Mouse (Mus musculus) effector memory CD4-positive, alpha-beta T cell, adult 5 months (primary cell): ENCODE data around the gene Psg21. TPM values are rescaled to one million over a fixed set of nuclear protein-coding genes. Genes with fewer than 3 reads are reported as not detected.

Experiments used
- polyA plus RNA-seq: library from polyadenylated mRNA; unstranded; fragments of 100-300 nt; shearing (Covaris generic); gene quantifications from one replicate; pipeline ENCODE4 v1.2.1, GENCODE M21; 2017

The Psg21 gene
- 0.17 TPM for polyA plus RNA-seq

GRCm38 (mm10) chr7:18656625-18657024, at the start of gene Psg21:
Gene Psg21 (minus strand): TSS chr7:18656725.

GRCm38 (mm10) chr7:18686085-18686484, 29.6 kb upstream of the Psg21 start, which contains the start of gene Psg20:
Gene Psg20 (minus strand): TSS chr7:18686185.

GRCm38 (mm10) chr7:18616401-18616800, 40.1 kb downstream of the Psg21 start, which contains the start of gene Psg23:
Gene Psg23 (minus strand): TSS chr7:18616501.

Other genes starting within 250 kb of the Psg21 start
- not detected for gene Psg28, start 224.7 kb downstream of the Psg21 start, polyA plus RNA-seq
- not detected for gene Psg26, start 172.5 kb downstream of the Psg21 start, polyA plus RNA-seq
- gene Psg25, start 124.5 kb downstream of the Psg21 start, polyA plus RNA-seq: not detected
- gene Psg27, start 89.4 kb downstream of the Psg21 start, polyA plus RNA-seq: not detected
- not detected for gene Psg23, start 40.2 kb downstream of the Psg21 start, polyA plus RNA-seq
- gene Psg20, start 29.5 kb upstream of the Psg21 start, polyA plus RNA-seq: not detected
- not detected for gene Psg22, start 61.4 kb upstream of the Psg21 start, polyA plus RNA-seq
- not detected for gene Psg19, start 141.8 kb upstream of the Psg21 start, polyA plus RNA-seq
- gene Psg17, start 164.9 kb upstream of the Psg21 start, polyA plus RNA-seq: not detected
- 0.35 TPM for gene Mill2, start 183.2 kb upstream of the Psg21 start, polyA plus RNA-seq
- 62.9 TPM for gene Pglyrp1, start 214.6 kb upstream of the Psg21 start, polyA plus RNA-seq